Mouse (Mus musculus): ENCODE measurements around the gene Nmnat3.
A peak's percentile ranks its signal among the peaks of the same experiment; 100 is the strongest.
"Not testable (repeated sequence)": the region's sequence is repeated elsewhere in the genome, so short reads cannot be mapped to it uniquely, and the experiment has no call there.

The Nmnat3 gene

DNA sequence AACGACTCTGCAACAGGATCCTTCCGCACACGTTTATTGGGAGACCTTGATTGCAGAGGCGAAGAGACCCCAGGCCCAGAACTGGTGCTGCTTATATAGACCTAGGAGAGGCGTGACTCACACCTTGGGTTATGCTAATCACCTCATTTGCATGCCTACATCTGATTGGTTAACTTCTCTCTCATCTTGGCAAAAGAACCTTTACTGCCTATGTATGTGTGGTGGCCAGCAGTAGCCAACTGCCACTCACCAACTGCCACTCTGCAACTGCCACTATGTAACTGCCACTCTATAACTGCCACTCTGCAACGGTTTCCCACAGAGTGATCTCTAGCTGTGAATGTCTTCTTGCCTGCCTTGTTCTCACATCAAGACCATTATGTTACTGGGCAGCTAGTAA is at the start of gene Nmnat3:
Gene Nmnat3, plus strand, starts transcription at position 301 of the 400 bp plus-strand sequence.
- DNase-seq: not testable (repeated sequence)

- DNase-seq: no peak
These were observed 43.8 kb upstream of the Nmnat3 start for GRCm38 (mm10) chr9:98243481-98243880.

DNA sequence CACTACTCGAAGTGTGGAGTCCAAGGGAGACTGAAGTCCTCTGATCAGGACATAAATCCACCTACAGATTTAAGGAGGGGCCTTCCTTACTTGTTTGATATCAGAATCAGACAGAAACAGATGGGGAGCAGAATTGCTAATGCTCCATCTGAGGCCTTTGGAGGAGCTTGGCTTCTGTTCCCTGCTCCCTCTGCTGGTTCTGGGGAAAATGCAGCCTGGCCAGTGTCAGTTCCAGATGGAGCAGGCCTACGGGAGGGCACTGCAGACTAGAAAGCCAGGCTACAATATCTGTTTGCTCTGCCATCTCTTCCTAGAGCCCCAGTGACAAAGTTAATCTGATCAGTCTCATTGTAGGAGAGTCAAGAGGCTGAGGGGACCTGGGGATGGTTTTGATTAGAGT is 43.0 kb upstream of the Nmnat3 start:
- peak; percentile 11 to 43 for DNase-seq

GRCm38 (mm10) chr9:98245226-98245625 is 42.0 kb upstream of the Nmnat3 start:
- peak in 1 of 2 experiments; percentile 1 for DNase-seq

GRCm38 (mm10) chr9:98246351-98246750 is 40.9 kb upstream of the Nmnat3 start:
- DNase-seq: peak in 1 of 2 experiments; percentile 63

- DNase-seq: no peak
These were observed 27.0 kb upstream of the Nmnat3 start for GRCm38 (mm10) chr9:98260210-98260609.

DNA sequence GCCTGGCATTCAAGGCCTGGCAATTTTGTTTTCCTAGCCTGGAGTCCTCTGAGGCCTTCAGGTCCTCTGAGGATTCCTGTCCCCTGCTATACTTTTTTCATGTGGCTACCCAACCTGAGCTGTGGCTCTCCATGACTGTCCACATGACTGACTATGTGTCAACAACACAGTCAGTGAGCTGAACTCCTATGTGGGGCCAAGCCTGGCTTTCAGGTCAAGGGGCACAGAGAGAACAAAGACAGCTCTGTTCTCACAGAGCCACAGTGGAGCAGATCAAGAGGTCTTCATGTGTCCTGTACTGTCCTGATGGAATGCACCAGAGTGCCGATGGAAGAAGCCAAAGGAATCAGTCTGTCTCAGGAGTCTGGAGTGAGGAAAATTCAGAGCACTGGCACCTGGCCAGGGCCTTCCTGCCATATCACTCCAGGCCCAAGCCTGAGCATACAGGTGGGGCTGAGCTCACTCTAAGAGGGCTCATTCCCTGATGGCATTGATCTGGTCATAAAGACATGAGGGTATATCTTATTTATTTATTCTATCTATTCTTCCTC is 25.7 kb upstream of the Nmnat3 start:
- peak in 1 of 2 experiments; percentile 11 for DNase-seq

GRCm38 (mm10) chr9:98264916-98265315 is 22.3 kb upstream of the Nmnat3 start:
- DNase-seq: no peak

GRCm38 (mm10) chr9:98272734-98273133 is 14.5 kb upstream of the Nmnat3 start:
- DNase-seq: no peak

GRCm38 (mm10) chr9:98275080-98275479 is 12.2 kb upstream of the Nmnat3 start:
- DNase-seq: peak; percentile 32 to 53

DNA sequence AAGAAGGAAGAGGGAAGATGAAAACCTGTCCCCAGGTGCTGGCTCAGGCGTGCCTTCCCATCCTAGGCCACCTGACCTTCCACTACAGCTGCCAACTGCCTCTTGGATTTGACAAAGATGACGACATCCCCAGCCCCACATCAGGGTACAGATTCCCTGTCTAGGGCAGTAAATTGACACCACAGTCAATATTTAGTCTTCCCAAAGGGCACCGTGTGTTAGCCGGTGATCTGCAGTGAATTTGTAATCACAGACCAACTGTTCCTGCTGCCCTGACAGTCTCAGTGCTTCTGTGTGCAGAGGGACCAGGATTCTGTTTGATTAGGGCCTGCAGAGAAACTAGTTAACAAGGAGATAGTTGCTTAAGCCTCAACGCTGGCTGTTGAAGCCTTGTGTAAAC is 7.1 kb upstream of the Nmnat3 start:
- no peak for DNase-seq

GRCm38 (mm10) chr9:98285606-98286301 is 1.5 kb upstream of the Nmnat3 start:
- DNase-seq: no peak

DNA sequence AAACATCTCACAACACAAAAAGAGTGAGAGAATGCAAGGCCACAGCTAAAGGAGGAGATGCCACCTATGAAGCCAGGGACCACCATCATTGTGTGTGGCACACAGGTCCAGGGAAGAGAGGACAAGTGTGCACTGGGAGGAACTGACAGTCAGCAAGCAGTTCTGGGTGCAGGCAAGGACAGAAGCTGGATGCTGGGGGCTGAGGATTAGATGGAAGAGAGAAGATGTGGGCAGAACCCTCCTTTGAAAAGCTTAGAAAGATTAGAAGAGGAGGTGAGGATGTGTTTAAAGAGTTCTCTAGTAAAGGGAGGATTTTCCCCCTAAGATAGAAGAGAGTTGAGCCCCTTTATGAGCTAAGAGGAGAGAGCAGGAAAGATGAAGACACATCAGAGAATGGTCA is 2.4 kb downstream of the Nmnat3 start:
- DNase-seq: no peak

GRCm38 (mm10) chr9:98290591-98290990 is 3.4 kb downstream of the Nmnat3 start:
- DNase-seq: no peak

GRCm38 (mm10) chr9:98296383-98297201 is 9.4 kb downstream of the Nmnat3 start:
- DNase-seq: peak; percentile 93 to 95

- peak in 1 of 2 experiments; percentile 4 for DNase-seq
These were observed 10.2 kb downstream of the Nmnat3 start for GRCm38 (mm10) chr9:98297234-98297936.

DNA sequence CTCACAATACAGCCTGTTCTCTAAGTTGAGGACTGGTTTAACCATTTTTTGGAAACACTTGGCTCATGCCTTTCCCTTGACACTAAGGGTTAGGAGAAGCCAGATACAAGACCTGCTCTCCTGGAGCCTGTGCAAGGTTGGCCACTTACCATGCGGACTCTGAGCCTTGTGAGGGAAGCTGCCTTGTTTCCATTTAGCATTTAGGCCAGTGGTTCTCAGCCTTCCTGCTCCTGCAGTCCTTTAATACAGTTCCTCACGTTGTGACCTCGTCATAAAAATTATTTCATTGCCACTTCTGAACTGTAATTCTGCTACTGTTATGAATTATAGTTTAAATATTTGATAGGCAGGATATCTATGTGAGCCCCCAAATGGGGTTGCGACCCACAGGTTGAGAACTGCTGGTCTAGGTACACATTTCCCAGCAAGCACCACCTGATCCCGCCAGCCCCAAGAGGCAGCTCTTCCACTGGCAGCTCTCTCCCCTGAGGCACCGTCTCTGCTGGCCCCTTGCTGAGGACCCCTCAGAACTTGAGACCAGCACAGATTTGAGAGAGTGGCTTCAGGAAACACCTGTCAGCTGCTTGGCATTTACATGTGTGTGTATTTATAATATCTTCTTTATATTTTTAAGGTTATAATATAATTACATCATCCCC is 10.8 kb downstream of the Nmnat3 start:
- peak; percentile 49 to 52 for DNase-seq

DNA sequence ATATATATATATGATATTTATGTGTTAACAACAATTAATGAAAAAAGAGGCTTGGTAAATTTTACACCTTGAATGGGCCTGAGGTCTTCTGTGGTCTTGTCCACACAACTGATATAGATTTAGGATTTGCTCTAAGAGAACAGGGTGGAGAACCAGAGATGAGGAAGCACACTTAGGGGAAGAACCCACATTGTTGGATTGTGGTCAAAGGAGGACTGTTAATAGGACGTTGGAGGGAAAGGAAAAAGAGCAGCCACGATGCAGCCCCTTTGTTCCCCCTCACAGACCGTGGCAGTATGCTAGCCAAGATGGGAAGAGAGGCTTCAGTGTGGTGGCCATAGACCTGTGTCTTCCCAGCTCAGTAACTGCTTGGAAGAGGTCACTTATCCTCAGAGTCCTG is 11.5 kb downstream of the Nmnat3 start:
- no peak for DNase-seq

- no peak for DNase-seq
These were observed 12.0 kb downstream of the Nmnat3 start for GRCm38 (mm10) chr9:98299235-98299634.

DNA sequence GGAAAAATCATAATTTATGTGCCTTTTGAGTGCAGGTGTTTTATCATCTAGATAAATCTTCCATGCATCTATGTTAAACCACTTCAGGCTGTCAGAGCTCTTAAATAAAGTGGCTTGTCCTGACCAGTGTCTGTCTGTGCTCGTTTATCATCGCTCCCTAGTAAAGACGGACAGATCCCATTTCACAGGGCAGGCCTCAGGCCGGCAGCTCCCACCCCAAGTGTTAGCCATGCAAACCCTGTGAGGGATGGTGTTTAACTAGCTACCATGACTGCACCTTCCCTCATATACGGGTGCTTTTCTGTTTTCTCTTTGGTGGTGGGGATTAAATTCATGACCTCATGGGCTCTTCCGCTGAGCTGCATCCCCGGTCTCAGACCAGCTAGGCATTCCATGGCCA is 13.3 kb downstream of the Nmnat3 start:
- no peak for DNase-seq

DNA sequence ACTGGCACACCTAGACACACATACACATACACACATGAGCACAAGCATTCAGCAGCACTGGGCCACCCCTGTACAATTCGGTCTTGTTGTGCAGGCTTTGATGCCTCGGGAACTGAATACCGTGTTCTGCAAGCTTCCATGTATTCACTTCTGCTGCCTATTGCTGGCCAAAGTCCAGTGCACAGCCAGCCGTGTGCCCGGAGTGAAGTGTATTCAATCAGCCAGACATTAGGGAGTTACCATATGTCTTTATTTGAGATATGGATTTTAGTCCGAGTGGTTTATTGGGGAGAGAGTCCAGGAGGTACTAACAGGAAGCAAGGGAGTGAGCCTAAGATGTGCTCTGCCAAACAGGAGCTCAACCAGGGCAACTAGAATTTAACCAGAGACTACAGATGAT is 19.8 kb downstream of the Nmnat3 start:
- DNase-seq: no peak

GRCm38 (mm10) chr9:98311316-98311965 is 24.2 kb downstream of the Nmnat3 start:
- DNase-seq: no peak
